Mouse (Mus musculus) ovary, postnatal 10 days (tissue): Measurements from ENCODE around the gene Diras2.
"Not testable (repeated sequence)": the region's sequence is repeated elsewhere in the genome, so short reads cannot be mapped to it uniquely, and the experiment has no call there.

Experiments
- DNase-seq: peaks from one replicate; pipeline ENCODE4 v3.0.0; 2022; ENCODE audit warnings: low spot score

Diras2 gene

DNA sequence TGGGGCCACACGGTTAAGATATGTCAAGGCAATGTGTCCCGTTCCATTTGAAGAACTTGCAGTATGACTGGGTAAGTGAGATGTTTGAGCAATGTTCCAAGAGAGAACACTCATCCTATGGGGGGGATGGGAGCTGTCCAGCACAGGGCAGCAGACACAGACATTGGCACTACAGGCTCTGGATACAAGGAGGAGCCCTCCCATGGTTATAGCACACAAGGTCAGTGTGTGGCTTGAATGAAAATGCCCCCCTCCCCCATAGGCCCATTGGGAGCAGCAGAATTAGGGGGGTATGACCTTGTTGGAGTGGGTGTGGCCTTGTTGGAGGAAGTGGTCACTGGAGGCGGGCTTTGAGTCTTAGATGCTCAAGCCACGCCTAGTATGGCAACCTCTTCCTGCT, 12.7 kb downstream of the Diras2 start:
- DNase-seq: no peak

DNA sequence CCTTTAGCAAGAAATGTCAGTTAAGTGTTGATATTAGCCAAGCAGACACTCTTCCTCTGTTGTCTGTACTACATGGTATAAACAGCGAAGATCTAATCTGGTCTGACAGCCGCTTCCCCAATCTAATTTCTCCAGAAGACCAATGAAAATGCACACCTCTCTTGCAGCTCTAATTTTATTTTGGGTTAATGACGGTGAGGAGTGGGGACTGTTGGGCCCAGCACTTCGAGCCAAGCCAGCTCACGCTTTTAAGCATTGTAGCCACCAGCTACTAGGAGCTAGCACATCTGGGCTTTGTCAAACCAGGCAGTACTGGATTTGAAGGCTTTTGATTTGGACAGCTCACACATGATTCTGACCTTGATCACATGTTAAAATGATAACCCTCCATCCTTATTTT, 14.1 kb downstream of the Diras2 start:
- DNase-seq: no peak

DNA sequence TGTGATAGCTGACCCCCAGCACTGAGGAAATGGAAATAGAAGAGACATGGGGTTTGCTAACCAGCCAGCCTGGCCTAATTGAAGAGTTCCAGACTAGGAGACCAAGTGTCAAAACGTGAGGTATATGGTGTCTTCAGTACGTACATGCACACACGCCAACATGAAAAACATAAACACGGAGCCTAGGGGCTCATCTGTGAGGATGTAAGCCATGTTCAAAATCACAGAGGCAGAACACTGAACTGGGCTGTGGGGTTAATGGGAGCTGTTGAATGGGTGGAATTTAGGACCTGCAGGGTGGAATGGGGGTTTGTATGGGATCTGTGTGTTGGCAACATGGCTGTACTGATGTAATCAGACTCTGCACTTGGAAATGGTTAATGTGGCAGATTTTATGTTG, 14.5 kb downstream of the Diras2 start:
- DNase-seq: no peak

DNA sequence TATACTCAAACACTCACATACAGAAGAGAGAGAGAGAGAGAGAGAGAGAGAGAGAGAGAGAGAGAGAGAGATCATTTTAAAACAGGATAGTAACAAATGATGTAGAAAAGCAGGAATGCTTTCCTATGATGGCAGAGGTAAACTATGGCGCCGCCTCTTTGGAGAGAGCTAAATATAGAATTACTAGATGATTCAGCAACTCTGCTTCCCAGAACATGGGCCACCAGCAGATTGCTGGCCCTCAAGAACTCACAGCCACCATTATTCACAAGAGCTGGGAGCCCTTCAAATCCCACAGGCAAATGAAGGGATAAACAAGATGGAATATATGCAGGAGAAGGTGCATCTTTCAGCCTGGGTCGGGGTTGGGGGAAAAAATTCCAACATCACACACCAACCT, 15.0 kb downstream of the Diras2 start:
- DNase-seq: no peak

DNA sequence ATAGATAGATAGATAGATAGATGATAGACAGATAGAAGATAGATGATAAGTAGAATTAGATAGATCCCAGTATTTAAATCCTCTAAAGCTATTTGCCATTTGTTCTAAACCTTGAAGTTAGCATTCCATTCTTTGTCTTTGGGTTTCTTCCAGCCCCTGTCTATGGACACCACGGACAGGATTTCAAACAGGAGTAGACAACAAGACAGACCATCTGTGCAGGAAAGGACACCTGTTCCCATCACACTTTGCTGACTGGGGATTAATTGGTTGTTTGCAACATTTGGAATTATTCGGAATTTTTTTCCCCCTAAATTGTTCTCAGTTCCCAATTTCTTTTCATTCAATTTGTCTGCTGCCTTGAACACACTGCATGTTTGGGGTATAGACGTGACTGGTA, 17.5 kb downstream of the Diras2 start:
- DNase-seq: no peak

DNA sequence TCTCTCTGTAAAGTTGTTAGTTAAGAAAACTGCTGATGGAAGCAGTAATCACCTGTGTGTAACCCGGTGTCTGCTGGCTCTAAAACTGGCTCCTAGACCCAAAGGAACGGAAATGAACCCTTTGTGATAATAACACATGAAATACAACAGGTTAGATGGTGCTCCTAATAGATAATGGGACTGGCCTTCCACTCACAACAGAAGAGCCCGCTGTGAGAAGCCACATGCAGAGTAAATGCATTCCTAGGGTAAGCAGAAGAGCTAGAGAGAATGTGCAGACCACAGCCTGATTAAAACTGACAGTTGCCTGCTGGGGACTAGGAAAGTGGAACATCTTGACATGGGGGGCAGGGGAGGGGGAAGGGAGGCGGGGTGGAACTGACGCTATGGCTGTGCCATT, 18.7 kb downstream of the Diras2 start:
- DNase-seq: no peak

DNA sequence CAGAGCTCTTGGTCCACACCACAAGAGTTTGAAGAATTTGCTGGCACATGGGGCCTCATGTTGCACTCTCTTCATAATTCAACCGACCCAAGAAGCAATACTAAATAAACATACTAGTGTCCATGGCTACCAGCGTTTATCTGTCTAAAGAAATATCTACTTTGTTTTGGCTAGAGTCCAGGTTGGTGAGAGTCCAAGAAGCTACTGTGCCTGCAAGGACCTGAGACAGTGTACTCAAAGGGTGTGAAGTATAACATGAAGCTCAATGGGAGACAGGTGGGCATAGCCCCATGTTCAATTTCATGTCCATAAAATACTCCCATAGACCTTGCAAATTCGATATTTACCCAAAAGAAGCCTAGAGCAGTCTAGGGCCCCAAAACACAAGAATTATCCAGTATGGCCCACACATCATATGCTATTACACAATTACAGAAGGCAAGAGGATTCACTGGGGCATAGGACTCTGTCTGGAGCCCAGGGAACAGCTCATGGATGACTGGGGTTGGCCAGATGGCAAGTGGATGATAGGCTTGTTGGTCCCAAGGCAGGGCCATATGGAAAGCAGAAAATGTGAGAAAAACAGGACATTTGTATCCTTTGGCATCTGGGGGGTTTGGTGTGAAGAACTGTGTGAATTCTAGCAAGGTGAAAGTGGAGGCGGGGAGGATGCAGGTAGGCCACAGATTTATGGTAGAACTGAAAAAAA, 20.8 kb downstream of the Diras2 start:
- no peak for DNase-seq

DNA sequence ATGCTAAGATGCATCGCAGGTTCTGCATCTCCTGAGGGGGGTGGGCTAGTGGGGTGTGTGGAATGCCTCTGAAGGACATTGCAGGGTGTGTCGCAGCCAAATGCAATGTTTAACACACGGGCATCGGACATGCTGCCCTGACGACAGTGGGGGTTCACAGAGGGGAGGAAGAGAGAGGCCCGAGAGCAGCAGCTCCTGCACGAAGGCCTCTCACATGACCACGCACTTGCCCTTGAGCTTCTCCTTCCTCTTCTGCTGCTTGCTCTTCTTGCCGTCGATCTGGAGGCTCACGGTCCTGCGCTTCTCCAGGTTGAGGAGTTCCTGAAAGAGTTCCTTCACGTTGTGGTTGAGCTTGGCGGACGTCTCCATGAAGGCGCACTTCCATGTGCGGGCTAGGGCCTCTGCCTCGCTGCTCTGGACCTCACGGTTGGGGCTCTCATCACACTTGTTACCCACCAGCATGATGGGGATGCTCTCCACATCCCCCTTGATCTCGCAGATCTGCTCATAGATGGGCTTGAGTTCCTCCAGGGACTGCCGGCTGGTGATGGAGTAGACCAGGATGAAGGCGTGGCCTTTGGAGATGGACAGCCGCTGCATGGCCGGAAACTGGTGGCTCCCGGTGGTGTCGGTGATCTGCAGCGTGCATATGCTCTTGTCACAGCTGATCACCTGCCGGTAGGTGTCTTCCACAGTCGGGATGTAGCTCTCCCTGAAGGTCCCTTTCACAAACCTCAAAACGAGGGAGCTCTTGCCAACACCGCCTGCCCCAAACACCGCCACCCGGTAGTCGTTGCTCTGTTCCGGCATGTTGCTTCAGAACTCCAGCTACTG, 23.4 kb downstream of the Diras2 start:
- no peak for DNase-seq

DNA sequence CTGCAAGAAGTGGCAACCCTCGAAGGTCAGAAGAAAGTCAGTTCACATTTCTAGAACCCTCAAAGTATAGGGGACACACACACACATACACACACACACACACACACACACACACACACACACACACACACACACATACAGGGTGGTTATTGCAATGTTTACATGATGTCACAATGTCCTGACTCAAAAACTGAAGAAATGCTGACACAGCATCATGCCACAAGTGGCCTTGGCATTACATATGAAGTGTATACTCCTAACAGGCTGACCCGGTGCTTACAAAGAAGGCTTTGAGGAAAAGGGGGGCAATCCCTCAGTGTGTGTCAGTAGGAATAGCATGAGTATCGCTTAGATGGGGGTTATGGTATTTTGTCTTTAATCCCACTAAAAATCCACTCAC, 24.3 kb downstream of the Diras2 start:
- DNase-seq: not testable (repeated sequence)

DNA sequence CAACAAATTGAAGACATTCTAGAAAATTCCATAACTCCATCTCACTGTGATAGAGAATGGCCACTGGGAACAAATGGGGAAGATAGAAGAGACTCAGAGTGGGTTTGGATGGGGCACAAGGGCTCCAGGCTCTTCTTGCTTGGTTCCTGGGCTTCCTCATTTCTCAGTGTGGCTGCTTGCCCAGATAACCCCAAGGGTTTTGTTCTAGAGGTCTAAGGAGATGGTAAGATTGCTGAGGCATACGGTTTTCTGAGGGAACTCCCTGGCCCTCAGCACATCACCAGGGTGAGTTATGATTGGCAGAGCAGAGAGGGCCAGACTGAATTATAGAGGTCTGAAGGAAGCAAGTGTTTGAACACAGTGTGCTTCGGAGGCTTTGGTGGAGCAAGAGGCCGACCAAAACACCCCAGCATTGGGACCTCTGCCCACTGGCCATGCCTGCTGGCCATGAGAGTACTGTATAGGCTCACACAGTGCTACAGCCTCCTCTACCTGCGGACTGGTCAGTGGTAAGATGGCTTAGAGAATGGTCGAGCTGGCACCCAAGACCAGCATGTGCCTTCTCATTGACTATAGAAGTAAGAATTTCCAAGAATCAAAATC, 25.3 kb downstream of the Diras2 start:
- not testable (repeated sequence) for DNase-seq

DNA sequence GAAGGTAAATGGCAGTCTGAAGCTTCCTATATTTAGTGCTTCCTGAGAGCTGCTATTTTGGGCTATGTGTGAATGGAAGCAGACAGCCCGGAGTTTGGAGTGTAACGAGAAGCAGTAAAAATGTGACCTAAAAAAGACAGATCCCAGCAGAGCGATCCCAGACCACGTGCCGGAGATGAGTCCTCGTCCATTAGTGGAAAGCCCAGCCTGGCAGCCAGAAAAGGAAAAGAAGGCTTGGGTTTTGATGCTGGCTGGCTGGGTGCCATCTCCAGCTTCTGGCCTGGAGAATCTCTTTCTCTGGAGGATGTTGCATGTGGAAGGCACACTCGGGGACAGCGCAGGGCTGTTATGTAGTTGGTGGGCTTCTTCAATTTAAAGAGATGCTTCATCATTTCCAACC, 29.4 kb downstream of the Diras2 start:
- DNase-seq: peak; percentile 5

DNA sequence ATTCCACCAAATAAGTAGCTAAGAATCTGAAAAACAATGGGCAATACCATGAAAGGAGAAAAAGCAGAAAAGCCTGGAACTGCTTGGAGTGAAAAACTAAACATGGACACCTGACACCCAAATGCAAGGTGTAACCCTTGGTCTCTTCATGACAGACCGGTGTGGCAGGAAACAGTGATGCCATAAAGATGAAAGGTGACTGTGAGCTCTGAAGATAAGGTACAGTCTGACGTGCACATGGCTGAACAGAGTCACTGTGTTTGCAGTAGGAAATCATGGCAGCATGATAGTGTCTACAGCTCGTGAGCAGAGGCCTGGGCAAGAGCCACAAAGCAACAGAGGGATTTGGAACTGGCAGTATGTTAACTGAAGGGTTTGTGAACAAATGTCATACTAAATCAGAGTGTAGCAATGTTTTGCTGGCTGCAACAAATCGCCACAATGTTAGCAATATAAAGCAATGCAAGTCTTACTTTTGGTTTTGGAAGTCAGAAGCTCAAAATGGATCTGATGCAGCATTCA, 34.0 kb downstream of the Diras2 start:
- no peak for DNase-seq

DNA sequence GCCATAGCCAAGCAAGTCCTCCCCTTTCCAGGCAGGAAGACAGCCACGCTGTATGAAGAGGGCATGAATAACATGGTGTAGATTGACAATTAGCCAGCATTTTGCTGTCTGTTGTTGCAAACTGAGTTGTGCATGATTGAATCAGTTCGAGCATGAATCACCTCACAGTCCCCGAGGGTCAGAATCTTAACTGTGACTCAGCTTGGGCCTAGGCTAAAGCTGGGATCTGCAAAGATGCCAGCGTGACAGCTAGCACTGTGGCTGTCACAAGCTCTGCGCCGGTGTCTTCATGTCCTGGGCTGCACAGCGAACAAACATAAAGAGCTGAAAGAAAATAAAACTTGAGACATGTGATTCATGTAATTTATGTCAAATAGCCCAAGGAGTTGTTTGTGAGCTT, 42.3 kb downstream of the Diras2 start:
- DNase-seq: no peak

DNA sequence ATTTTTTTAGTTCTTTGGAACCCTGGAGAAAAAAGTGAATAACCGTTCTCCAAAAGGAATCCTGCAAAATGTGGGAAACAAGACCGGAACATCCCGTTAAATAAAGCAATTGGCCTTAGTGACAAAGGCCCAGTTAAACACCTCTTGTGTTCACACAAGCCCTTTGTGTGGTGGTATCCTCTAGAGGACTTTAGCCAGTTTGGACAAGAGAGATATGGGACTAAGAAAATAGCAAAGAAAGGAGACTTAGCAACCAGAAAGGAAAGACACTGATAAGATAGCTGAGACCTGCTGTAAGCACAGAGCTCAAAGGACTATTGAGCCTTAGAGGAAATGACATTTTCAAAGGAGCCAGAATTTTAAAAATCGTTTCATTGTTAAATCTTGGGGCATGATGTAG, 47.0 kb downstream of the Diras2 start:
- DNase-seq: no peak

DNA sequence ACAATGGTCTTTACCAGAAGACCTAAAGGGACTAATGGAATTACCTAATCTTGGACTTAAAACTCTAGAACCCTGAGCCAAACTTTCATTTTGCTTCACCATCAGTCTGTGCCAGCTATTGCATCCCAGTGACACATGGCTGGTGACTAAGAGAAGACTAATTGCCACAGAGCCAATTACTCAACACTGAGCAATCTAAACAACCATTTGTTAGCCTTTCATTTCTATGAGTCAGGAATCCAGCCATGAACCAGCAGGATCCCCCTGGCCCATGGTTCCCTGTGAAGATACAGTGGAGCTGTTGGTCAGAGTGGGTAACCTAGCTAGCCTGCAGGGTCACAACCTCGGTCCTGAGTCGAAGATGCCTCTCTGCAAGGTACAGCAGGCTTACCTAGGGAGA, 49.3 kb downstream of the Diras2 start:
- no peak for DNase-seq

DNA sequence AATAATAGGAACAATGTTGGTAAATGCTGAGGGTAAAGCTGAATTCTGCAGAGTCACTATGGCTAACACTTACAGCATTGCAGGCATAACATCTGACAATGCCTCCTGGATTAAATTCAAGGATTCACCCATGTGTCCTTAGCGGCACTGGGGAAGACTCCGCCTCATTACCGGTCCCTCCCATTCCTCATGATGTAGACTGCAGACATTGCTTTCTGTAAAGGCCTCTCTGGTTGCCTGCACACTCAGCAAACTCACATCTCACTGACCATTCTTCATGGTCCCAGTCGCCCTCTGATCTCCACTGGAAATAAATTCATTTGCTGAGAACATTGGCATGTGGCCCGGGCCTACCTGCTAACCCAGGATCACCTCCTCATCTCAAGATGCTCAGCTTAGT, 51.9 kb downstream of the Diras2 start:
- no peak for DNase-seq

DNA sequence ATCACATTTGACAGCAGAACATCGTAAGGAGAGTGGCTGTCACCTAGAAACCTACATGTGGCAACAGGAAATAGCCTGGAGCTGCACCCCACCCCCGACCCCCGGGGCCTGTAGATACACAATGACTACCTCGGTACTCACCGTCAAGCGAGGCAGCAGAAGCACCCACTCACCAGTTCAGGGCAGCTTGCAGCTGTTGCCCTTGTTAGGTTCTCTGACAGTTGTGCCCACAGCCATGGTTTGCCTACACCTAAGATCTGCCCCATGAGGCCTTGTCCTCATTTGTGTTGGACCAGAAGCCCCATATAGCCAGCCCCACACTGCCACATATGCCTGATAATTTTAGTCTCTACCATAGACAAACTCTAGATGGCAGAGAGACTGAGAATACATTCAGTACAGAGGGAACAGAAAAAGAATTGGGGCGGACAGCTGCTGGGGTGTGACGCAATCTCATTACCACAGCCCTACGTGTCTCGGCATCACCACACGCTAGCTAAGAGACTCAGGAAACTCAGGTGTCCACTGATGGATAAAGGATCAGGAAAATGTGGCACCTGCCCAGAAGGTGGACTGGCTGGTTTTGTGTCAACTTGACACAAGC, 54.0 kb downstream of the Diras2 start:
- DNase-seq: no peak

DNA sequence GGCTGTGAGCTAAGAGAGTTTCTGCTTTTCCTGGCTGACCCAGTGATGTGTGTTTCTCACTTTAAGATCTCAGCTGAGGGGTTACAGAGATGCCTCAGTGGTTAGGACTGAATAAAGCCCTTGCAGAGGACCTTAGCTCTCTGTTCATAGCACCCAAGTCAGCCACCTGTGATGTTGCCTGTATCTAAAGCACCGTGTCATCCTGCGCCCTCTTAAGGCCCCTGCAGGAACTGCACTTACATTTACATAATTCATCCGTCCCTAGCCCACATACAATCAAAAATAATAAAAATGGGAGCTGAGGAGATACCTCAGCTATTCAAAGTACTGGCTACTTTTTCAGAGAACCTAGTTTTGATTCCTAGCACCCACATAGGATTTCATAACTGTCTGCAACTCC, 54.9 kb downstream of the Diras2 start:
- DNase-seq: no peak

DNA sequence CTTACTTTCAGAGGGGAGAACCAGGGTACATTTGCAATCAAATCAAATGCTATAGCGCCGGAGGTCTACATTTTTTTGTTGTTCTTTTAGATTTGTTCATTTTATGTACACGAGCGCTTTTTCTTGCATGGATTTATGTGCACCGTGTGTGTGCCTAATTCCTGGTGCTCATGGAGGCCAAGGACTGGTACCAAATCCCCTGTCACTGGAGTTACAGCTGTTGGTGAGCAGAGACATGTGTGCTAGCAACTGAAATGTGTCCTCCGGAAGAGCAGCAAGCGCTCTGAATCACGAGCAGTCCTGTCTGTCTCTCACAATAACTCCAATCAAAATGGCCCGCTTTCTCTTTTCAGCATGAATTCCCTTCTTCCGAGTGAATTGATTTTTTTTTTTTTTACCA, 55.8 kb downstream of the Diras2 start:
- DNase-seq: no peak

DNA sequence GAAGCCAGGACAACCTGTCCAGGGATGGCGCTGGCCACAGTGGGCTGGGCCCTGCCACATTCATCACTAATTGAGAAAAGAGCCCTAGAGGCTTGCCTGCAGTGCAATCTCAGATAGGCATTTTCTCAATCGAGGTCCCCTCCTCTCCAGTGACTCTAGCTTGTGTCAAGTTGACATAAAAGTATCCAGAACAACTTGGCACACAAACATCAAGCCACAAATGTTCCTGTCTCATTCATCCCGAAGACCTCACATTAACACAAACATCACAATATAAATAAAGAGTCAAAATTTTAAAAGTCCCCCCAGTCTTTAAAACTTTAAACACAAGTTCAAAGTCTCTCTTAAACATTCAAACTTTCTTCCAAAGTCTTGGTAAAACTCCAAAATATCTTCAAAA, 56.3 kb downstream of the Diras2 start:
- no peak for DNase-seq

DNA sequence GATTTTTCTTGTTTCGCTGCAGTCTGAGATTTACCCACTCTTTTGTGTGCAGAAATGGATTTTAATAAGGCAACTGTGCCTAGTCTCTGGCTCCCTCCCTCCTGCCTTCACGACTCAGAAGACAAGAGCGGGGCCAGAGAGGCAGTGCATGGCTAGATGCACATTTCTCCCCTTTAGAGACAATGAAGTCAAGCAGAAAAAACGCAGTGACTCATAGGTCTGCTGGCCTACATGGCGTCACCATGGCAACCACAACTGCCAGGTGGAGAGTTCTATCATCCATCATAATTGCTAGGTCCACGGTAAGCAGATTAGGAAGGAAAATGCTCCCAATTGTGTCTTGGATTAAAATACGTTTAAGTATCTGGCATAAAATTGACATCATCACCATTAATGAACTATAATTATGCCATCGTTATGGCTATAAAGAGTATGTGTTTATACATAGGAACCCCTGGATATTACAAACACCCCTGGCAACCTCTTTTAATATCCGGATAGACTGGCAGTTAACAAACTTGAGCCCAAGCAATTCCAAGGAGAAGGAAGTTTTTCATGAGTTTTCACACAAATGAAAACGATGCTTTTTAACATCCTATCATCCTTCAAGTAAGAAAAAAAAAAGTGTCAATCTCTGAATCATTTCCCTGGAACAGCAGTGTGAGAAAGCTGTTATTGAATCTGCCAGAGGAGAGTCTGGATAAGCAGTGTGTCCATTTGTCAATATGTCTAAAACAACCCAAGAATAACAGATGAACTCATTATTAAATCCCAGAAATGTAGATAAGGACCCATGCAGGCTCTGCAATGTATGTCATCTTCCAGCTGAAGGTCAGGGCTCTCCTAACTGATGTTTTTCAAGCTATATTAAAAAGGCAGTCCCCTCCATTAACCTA, 61.0 kb downstream of the Diras2 start:
- no peak for DNase-seq

DNA sequence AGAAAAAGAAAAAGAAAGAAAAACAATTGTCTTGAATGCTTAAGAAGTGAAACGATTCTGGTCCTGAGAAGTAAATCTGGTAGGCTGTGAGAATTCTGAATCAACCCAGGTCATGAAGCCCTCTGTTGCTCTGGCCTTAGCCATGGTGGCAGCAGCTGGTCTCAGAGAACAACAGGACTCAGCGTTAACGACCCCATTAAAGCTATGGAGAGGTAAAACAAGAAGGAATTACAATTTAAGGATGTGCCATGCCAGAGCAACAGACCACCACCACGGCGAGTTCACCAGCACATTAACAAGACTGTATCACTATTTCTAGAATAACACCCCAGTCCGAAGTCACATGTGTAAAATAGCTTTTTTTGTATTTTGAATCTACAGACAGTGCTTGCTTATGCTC, 65.9 kb downstream of the Diras2 start:
- DNase-seq: no peak
